Mouse (Mus musculus): ENCODE results near the gene F2rl3.

F2rl3 gene

DNA sequence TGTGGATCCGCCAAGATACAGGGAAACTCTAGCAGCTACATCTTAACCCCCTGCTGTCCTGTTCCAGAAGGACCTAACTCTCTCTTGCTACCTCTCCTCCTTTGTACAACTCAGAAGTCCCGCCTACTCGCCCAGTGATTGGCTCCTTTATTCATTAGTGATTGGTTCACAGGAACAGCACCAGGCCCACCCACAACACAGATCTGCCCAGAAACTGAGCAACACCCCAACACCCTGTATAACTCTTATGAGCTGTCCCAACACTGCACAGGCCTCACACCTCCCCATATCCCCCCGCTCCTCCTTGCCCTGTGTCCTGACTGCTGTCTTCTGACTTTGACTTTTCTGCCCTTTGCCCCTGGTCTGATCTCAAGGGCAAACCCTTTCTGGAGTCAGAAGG, 4.0 kb downstream of the F2rl3 start:
- no peak for DNase-seq (ENCODE audit: inconsistent ontology term)

DNA sequence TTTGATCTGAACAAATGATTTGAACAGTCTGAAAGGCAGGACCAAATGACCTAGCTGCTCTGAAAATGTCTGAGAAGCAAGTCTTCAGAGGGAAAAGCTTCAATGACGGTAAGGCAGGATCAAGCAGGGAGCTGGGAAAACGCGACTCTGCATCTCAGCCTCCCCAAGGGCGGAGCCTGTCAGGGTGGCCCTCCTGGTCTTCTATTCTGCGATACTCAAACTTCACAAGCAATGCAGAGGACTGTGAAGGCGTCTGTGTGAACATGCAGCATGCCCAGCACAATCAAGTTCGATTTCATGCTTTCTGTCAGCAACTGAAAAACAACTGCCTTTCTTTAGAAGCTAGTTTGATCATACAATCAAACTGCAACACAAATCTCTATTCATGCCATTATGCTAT, 5.1 kb downstream of the F2rl3 start:
- no peak for DNase-seq (ENCODE audit: inconsistent ontology term)

- DNase-seq (ENCODE audit: inconsistent ontology term) = no peak
Measured at GRCm38 (mm10) chr8:72777797-72778196, 16.1 kb downstream of the F2rl3 start.

DNA sequence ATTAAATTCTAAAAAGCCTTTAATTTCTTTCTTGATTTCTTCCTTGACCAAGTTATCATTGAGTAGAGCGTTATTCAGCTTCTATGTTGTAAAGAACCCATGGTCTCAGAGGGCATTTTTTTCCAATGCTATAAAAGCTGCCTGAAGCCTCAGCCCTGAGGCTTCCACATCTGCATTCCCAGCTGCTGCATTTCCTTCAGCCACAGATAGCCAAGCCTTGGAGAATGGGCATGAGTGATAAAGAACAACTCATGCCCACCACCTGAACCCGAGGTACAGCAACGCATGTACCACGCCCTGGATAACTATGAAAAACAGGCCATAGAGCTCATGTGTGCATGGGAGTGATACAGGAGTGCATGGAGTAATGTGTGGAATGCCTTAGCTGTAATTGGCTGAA, 19.0 kb downstream of the F2rl3 start:
- no peak for DNase-seq (ENCODE audit: inconsistent ontology term)

DNA sequence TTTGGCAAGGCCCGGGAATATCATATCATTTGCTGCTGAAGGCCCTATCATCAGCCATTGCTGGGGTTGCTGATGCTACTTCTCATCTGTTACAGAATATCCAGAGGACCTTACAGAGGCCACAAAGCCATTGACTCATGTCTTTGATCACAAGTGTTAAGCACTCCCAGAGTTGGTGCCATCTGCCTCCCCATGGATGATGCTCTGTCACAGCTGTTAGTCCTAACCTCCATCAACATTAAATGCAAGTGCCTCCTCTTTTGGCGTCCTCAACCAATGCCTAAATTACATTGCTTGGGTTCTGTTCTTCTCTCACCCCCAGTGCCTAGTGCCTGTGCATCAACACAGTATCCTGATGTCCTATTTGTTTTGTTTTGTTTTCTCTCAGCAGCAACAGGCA, 39.9 kb downstream of the F2rl3 start:
- no peak for DNase-seq (ENCODE audit: inconsistent ontology term)

GRCm38 (mm10) chr8:72812690-72813089, 51.0 kb downstream of the F2rl3 start:
- DNase-seq (ENCODE audit: inconsistent ontology term) = no peak

Measured in Muller cell, postnatal 12 days (primary cell).